Mouse (Mus musculus): Measurements from ENCODE around the gene Olfr1466.

Gene Olfr1466

DNA sequence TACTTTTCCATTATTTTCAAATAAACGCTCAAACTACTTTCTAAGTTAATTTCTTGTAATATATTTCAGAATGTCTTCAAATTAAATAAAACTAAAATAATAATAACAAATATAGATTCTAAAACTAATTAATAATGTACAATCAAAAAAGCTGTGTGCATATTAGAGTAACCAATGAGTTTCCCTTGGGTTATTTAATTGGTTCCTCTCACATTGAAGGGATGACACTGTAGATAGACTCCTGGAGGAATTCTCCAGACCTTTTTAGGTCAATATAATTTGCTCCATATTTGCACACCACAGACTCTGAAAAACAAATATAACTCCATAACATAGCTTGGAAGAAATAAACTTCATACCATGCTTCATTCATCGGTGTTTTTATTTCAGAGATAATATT, at the start of gene Olfr1466:
Gene Olfr1466, plus strand, starts transcription at position 301 of the 400 bp plus-strand sequence.
- DNase-seq: no peak

DNA sequence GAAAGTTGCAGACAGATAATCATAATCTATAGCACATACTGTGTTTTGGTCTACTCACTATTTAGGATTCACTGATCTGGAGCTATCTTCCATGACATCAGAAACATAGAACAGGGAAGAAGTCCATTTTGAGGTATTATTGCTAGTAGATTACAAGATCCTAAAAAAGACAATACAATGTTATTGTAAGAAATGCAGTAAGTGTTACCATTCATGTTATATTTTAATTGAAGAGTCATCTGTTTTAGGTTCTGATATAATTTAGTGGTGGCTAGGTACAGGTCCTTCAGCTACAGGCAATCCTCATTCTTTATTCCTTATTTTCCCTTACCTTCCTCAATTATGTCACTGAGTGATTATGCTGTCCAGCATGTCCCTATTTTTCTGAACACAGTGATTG, 23.2 kb upstream of the Olfr1466 start, which contains the start of gene Olfr1465:
Gene Olfr1465, minus strand, starts transcription at position 101 of the 400 bp plus-strand sequence.
- DNase-seq: no peak

GRCm38 (mm10) chr19:13361936-13362335, 23.3 kb downstream of the Olfr1466 start, which contains the start of gene Olfr1467:
Gene Olfr1467, plus strand, starts transcription at chr19:13362236.
- no peak for DNase-seq

Measured in cerebellum, adult 18-20 months (tissue).